Mouse (Mus musculus): ENCODE data around the gene Gm10134.
"Not testable (repeated sequence)": the region's sequence is repeated elsewhere in the genome, so short reads cannot be mapped to it uniquely, and the experiment has no call there.

The Gm10134 gene

DNA sequence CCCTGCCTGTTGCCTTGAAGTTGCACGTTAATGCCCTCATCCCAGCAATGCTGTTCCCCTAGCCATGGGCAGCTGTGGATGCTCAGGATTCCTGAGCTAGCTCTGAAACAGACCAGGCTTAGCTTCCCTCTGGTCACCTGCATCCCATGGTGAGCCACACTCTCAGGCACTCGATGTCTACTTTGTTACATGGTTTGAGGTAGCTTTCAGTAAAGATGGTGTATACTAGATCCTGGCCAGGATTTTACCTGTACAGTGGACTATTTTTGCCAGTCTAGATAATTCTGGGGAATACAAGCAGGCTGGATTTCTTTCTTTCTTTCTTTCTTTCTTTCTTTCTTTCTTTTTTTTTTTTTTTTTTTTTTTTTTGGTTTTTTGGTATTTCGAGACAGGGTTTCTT, at the start of gene Gm10134:
Gene Gm10134, plus strand, starts transcription at position 301 of the 400 bp plus-strand sequence.
- no peak for DNase-seq (ENCODE audit: low read depth)

- no peak for DNase-seq (ENCODE audit: low read depth)
These were observed 49.3 kb upstream of the Gm10134 start for GRCm38 (mm10) chr2:28456616-28457015.

GRCm38 (mm10) chr2:28463919-28464318, 42.0 kb upstream of the Gm10134 start:
- peak; percentile 76 for DNase-seq (ENCODE audit: low read depth)

- no peak for DNase-seq (ENCODE audit: low read depth)
These were observed 41.0 kb upstream of the Gm10134 start for GRCm38 (mm10) chr2:28464919-28465318.

DNA sequence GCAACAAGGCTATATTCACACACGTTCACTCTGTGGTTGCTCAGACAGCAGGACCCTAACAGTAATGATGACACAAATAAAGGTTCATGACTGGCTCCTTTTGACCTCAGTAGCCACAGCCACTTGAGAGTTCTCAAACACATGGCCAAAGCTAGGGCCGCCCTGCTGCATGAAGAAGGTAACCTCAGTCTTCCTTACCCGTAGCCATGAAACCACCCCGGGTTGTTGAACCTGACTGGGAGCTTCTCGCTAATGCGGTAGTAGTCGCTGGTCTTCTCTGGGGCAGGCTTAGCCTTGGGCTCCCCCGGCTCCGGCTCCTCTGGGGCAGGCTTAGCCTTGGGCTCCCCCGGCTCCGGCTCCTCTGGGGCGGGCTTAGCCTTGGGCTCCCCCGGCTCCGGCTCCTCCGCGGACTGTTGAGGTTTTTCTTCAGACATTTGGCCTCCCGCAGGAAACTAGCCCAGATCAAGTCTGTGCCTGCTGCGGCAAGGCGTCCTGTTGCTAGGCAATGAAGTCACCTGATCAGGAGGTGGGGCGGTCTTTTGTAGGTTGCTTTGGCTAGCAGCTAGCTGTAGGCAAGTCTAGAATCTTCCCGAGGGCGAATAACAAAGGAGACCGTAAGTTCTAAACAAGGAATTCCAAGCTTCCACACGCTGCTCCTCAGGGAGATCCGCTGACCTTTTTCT, 39.9 kb upstream of the Gm10134 start, which contains the start of gene 1700007K13Rik:
Gene 1700007K13Rik, minus strand, starts transcription at position 497 of the 683 bp plus-strand sequence.
- peak; percentile 63 for DNase-seq (ENCODE audit: low read depth)

DNA sequence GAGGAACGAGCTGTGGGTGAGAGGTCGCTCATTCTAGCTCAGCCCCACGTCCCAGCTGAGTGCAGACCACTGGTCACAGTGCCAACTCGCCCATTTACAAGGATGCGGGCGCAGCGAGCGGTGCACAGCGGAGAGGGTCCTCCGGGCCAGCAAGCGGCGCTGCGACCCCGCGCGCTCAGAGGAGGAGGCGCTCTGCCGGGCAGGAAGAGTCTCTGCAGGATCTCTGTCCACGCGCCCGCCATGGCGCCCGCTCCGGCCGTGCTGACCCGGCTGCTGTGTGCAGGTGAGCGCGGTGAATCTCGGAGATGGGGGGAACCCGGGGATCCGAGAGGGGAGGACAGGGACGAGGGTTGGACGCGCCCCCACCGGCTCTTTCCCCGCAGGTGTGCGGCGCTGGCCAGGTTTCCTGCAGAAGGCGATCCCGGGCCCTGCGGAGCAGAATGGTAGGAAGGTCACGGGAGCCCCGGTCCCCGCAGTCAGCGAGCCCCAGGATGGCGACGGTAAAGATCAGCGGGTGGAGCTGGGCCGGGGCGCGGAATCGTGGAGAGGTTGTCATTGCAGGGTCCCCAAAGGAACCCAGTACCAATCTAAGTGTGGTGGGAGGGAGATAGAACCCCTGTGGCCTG, 37.9 kb upstream of the Gm10134 start, which contains the start of gene Mrps2:
Gene Mrps2, plus strand, starts transcription at position 207 of the 626 bp plus-strand sequence.
- peak; percentile 93 for DNase-seq (ENCODE audit: low read depth)

DNA sequence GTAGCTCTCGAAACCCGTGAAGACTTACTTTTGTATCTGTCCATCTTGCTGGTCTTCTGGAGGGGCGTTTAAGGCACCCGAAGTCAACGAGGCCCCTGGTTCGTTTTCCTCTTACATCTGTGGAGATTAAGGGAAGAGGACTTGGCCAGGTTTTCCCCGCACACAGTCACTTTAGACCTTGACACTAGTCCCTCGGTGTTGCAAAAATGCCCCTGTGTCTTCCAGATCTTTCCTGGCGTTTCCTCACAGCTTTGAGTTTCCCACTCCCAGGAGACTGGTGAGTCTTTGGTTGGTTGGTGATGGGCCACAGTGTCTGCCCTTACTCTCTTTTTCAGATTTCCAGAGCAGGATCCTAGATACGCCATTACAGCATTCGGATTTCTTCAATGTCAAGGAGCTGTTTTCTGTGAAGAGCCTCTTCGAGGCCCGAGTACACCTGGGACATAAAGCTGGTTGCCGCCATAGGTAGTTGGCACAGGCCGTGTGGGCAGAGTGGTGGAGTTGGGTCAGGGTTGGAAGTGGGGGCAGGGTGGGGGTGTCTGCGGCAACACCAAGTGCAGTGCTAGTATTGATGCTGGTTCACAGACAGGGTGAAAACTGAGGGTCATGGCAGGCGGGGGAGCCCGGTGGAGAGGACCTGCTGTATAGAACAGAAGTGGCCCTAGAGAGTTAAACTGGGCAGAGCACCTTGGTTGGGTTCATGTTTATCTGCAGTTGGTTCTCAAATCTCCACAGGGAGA, 37.2 kb upstream of the Gm10134 start:
- peak; percentile 12 for DNase-seq (ENCODE audit: low read depth)

DNA sequence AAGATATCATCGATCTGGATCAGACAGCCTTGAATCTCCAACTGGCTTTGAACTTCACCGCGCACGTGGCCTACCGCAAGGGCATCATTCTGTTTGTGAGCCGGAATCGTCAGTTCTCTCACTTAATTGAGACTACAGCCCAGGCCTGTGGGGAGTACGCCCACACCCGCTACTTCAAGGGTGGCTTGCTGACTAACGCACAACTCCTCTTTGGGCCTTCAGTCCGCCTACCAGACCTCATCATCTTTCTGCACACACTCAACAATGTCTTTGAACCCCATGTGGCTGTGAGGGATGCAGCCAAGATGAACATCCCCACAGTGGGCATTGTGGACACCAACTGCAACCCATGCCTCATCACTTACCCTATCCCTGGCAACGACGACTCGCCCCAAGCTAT, 36.4 kb upstream of the Gm10134 start:
- no peak for DNase-seq (ENCODE audit: low read depth)

- no peak for DNase-seq (ENCODE audit: low read depth)
These were observed 35.3 kb upstream of the Gm10134 start for GRCm38 (mm10) chr2:28470591-28470990.

DNA sequence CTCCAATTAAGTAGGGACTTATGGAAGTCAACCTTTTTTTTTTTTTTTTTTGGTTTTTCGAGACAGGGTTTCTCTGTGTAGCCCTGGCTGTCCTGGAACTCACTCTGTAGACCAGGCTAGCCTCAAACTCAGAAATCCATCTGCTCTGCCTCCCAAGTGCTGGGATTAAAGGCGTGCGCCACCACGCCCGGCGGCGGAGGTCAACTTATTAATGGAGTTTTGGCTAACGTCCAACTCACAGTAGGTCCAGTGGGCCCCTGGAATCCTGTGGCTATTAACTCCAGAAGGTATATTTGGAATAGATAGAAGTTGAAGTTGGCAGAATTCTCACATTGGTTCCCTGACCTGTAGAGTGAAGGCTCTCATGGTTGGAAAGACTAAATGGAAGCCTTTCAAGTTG, 33.9 kb upstream of the Gm10134 start:
- DNase-seq (ENCODE audit: low read depth) = not testable (repeated sequence)

- not testable (repeated sequence) for DNase-seq (ENCODE audit: low read depth)
These were observed 27.9 kb upstream of the Gm10134 start for GRCm38 (mm10) chr2:28477993-28478392.

GRCm38 (mm10) chr2:28479208-28480204, 26.4 kb upstream of the Gm10134 start:
- DNase-seq (ENCODE audit: low read depth) = no peak

- DNase-seq (ENCODE audit: low read depth) = no peak
These were observed 22.0 kb upstream of the Gm10134 start for GRCm38 (mm10) chr2:28483861-28484260.

- peak; percentile 86 for DNase-seq (ENCODE audit: low read depth)
These were observed 11.4 kb upstream of the Gm10134 start for GRCm38 (mm10) chr2:28494521-28494920.

DNA sequence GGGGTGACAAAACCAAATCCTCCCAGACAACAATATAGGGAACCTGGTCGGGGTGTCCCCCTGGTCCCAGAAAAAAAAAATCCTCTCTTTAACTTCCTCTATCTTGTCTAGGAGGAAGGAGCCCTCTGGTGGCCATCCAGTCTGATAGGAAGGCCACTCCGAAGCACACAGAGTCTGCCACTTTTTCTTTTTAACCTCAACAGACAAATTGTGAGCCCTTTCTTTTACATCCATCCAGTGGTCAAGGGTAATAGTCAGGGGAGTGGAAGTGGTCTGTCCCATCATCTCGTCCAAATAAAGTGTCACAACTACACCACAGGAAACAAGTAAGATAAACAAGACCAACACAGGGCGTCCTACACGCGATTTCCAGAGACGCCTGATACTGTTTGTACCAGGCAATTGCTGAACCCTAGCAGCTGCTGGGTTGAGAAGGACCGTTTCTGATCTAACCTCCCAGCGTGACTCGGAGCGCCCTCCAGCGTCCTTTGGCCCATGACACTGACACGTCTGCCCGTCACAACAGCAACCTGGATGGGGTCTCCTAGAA, 10.6 kb upstream of the Gm10134 start:
- peak; percentile 55 for DNase-seq (ENCODE audit: low read depth)

DNA sequence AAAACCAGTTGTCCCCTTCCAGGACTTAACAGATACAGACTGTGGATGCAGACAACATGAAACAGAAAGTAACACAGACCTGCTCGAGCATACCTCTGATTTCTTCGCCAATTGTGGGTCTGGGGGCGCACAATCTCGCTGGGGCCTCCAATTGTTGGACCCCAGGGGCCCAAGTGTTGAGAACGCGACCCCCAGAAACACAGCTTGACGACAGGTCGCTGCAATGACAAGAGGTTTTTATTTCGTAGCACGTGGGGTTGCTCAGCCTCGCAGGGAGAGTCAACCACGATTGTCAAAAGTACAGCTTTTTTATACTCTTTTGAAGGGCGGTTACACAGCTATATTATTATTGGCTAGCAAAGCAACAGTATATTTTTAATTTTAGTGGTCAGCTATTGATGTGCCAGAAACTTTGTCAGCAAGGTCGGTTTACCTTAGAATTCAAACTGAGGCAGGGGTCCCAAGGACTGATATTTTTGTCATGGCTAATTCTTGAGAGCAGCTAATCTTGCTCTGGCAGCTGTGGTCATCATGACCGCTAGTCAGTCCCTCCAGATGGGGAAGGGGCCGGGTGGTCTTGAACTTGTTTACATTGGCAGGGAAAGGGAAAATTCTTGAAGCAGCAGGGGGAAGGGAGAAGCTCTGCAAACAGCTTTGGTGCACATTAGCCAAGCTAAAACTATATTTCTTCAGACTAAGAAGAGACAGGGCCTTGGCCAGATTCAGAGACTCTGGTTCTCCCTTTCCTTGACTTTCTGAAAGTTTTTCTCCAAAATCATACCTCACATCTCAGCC, 9.9 kb upstream of the Gm10134 start:
- no peak for DNase-seq (ENCODE audit: low read depth)

DNA sequence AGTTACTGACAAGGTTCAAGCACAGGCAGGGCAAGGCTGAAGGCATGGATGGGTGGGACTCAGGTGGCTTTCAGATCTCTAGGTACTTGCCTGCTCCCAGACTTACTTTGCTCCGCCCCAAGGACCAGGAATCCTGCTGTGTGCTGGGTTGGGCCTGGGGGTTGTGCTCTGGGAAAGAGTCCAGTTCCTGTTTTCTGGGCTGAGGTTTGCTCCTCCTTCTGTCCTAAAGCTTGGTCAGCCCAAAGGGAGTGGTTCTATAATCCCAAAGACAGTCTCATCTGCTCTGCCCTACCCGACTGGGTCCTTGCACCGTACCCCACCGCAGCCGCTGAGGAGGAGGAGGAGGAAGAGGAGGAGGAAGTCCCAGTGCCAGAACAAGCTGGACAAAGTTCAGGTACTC, 9.2 kb upstream of the Gm10134 start, which contains the start of gene Gbgt1:
Gene Gbgt1, plus strand, starts transcription at position 221 of the 400 bp plus-strand sequence.
- peak; percentile 23 for DNase-seq (ENCODE audit: low read depth)

DNA sequence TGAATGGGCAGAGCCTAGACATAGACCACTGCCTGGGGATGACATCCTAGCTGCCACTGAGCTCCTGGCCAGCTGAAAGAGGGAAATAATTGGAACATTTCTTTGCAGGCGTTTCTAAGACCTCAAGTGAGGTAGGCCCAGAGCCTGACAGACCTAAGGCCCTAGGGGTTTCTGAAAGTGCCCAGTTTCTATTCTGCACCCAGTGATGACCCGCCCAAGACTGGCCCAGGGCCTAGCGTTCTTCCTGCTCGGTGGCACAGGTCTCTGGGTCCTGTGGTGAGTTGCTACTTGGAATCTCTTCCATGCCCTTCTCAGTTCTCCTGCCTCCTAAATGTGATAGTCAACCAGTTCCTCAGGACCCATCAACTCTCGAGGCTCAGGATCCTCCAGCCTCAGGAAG, 8.3 kb upstream of the Gm10134 start:
- DNase-seq (ENCODE audit: low read depth) = no peak

DNA sequence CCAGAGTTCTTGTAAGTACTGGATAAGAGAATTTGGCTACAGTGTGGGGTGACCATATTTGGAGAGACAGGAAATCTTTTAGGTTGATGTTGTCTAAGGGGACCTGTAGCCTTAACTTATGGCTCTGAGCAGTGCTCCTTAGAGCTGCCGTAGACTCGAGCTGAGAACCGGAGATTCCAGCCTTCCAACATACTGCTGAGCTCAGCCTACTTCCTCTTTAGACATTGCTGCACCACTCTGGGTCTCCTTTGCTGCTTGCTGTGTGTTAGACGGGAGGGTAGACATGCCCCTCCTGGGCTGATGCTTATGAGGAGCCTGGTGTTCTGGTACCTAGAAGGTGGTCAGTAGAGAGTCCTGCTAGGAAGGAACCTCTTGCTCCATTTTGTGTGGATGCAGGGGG, 7.5 kb upstream of the Gm10134 start:
- DNase-seq (ENCODE audit: low read depth) = no peak

DNA sequence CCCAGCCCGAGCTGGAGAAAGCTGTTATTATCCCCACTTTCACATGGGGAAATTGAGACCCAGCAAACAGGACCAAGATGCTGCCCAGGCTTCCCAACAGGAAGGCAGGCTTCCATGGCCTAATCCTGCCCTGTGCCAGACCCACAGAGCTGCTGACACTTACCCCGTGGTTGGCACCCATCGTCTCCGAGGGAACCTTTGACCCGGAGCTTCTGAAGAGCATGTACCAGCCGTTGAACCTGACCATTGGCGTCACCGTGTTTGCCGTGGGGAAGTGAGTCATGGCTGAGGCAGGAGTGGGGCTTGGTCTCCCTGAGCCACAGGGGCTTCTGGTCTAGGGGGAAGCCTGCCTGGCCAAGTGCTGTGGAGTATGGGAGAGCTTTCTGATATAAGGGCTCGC, 2.9 kb upstream of the Gm10134 start:
- DNase-seq (ENCODE audit: low read depth) = peak; percentile 21
